19 mouse cellular contexts compared by ENCODE assay signal in the genomic region with DNA sequence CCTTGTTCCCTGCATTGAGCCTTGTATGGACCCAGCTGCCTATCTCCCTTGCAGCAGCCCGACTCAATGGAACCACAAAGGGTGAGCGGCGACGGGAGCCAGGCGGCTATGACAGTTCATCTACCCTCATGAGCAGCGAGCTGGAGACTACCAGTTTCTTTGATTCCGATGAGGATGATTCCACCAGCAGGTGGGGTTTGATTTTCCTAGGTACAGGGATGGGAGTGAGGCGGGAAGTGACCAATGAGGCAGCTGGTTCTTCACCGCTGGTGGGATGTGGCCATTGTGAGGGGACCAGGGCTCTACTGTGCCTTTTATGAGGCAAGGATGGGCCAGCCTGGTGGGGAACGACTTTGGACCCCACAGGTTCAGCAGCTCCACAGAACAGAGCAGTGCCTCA.
"Had no signal": no experiment of that assay in that cellular context is flagged by ENCODE, and none has a peak within 500 bp of the region (broad histone marks: within the 10 kb centered on the region; RNA-seq: fewer than 3 reads in every experiment).

No protein-coding gene starts in this region.

- H3K9ac ChIP-seq: lung, embryonic 14.5 days; midbrain, embryonic 12.5 days; neural tube, embryonic 13.5 days; neural tube, embryonic 15.5 days had no signal

- ATAC-seq: midbrain, embryonic 16.5 days had no signal

- H3K4me2 ChIP-seq: lung, embryonic 14.5 days; midbrain, embryonic 12.5 days; neural tube, embryonic 13.5 days; neural tube, embryonic 15.5 days had no signal

- H3K27me3 ChIP-seq: midbrain, embryonic 12.5 days; neural tube, embryonic 13.5 days; neural tube, embryonic 15.5 days had no signal

- H3K9me3 ChIP-seq: midbrain, embryonic 10.5 days; midbrain, embryonic 12.5 days; neural tube, embryonic 13.5 days; neural tube, embryonic 15.5 days had no signal

- DNase-seq: lung, adult 18-20 months; lung, embryonic 14.5 days; lung, postnatal 10 days; lung, postnatal 4 days; midbrain, embryonic 14.5 days; retina, postnatal 1 day; right cerebral cortex, adult 18-20 months; right cerebral cortex, postnatal 25 days; right cerebral cortex, postnatal 4 days; spleen, adult 18-20 months; thymus, adult 18-20 months; thymus, postnatal 14 days; thymus, postnatal 36 days had no signal

- H3K27ac ChIP-seq: midbrain, embryonic 10.5 days; midbrain, embryonic 12.5 days; neural tube, embryonic 13.5 days; neural tube, embryonic 15.5 days had no signal

- H3K4me3 ChIP-seq: midbrain, embryonic 10.5 days; midbrain, embryonic 12.5 days; myocyte; neural tube, embryonic 13.5 days; neural tube, embryonic 15.5 days had no signal
